Mouse (Mus musculus): Measurements from ENCODE around the gene Ankrd33b.

GRCm38 (mm10) chr15:31379471-31379870 lies 11.9 kb upstream of the Ankrd33b start:
- no peak for TF ChIP-seq CTCF (IDR thresholded peaks at IDR 0.05; ENCODE audit: control insufficient read depth, insufficient read depth, insufficient read length)
- TF ChIP-seq USF1 (IDR thresholded peaks at IDR 0.05; ENCODE audit: low read depth): no peak
- TF ChIP-seq MAX (IDR thresholded peaks at IDR 0.05): no peak
- no peak for TF ChIP-seq MYOG (IDR thresholded peaks at IDR 0.05; ENCODE audit: control insufficient read depth, extremely low read depth, insufficient read length)
- TF ChIP-seq CEBPB (IDR thresholded peaks at IDR 0.05; ENCODE audit: low read depth): no peak
- TF ChIP-seq FOSL1 (IDR thresholded peaks at IDR 0.05; ENCODE audit: insufficient read depth, low read length, poor library complexity, severe bottlenecking): no peak
